Mouse (Mus musculus): Measurements from ENCODE around the gene Dync1h1.
"Not testable (repeated sequence)": the region's sequence is repeated elsewhere in the genome, so short reads cannot be mapped to it uniquely, and the experiment has no call there.

Gene Dync1h1

GRCm38 (mm10) chr12:110696173-110696974 is 95.1 kb downstream of the Dync1h1 start:
- DNase-seq (ENCODE audit: low spot score), result peak; percentile 95

DNA sequence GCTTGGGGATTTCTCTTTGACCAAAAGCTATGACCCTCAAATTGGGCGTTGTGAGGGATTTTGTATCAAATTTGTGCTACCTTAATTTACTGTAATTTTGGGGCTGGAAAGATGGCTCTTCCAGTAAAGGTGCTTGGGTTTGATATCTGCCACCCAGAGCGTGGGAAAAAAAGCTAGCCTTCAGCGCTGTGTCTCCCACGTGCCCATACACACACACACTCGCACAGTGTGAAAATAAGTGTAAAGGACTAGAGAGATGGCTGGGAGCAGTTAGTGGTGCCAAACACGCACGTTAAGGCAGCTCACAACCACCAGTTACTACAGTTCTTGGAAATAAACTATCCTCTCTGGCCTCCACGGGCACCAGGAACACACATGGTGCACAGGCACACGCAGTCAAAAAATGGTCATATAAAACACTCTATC is 95.7 kb downstream of the Dync1h1 start:
- DNase-seq (ENCODE audit: low spot score), result no peak

DNA sequence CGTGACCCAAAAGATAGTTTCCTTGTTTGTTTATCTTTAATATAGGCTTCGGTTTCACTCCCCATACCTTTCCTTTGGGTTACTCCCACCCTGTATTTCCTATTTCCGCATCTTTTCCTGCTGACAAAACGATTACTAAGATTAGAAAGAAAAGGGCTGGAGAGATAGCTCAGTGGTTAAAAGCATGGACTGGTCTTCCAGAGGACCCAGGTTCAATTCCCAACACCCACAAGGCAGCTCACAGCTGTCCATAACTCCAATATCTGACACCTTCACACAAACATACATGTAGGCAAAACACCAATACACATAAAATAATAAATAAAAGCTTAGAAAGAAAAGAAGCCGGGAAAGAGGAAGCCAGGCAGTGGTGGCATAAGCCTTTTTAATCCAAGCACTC is 96.2 kb downstream of the Dync1h1 start:
- DNase-seq (ENCODE audit: low spot score), result no peak

DNA sequence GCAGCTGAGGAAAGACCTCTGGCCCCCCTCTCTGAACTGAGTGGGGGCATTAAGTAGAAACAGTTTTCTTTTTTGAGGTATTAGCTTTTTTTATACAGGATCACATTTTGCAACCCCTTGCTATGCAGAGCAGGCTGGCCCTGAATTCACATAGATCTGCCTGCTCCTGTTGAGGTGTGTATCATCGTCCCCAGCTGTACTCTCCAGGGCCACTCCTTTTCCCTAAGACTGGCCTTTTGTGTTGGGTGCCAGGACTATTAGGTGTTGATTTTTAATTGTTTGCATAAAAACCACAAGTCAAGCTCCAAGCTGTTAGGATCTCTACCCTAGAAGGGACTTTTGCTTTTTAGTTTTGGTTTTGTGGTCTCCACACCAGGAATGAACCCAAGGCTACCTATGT is 96.8 kb downstream of the Dync1h1 start:
- no peak for DNase-seq (ENCODE audit: low spot score)

DNA sequence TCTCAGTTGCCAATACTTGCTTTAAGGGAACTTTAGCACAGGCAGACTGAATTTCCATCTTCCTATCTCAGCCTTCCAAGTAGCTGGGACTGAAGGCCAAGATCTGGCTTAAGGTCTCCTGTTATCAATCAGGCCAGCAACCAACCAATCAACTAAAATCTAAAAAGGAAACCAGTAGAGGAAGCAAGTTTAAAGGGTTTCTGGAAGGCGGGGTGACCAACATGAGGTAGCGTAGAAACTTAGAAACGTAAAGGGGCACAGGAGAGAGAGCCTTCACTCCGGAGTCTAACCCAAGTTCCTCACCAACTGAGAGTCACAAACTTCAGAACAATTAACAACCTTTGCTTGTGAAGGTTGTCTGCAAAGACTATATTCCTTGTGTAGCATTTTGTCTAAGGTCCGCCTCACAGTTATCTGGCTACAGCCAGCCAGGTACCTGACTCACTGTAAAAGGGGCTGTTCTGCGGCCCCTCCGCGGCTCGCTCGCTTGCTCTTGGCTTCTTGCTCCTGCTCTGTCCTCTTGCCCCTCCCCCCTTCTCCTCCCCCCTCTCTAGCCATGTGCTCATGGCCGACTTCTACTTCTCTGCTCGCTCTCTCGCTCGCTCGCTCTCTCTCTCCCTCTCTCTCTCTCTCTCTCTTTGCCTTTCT is 97.4 kb downstream of the Dync1h1 start:
- no peak for DNase-seq (ENCODE audit: low spot score)

GRCm38 (mm10) chr12:110699171-110699547 is 97.9 kb downstream of the Dync1h1 start:
- DNase-seq (ENCODE audit: low spot score), result no peak

- no peak for DNase-seq (ENCODE audit: low spot score)
These were observed 99.5 kb downstream of the Dync1h1 start for GRCm38 (mm10) chr12:110700730-110701129.

GRCm38 (mm10) chr12:110701363-110701762 is 100.1 kb downstream of the Dync1h1 start:
- not testable (repeated sequence) for DNase-seq (ENCODE audit: low spot score)

DNA sequence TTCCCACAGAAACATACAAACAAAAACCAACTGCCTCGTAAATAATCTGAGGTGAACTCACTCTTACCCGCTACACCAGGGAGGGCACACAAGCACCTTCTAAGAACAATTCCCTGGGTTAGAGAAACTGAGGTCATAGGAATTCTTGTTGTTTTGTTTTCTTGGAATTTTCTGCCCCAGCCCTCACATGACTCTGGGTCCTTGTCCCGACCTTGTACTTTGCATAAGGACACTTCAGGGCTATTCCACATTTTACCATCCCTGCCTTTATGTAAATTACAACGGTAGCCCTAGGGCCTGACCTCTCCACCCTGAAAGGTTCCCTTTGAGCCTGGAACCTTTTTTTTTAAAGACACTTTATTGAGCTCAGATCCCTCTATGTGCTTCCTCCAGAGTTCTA is 101.3 kb downstream of the Dync1h1 start, which contains the start of gene Hsp90aa1:
TSS of gene Hsp90aa1 (minus strand) at position 173 of the 400 bp plus-strand sequence.
- DNase-seq (ENCODE audit: low spot score), result no peak

GRCm38 (mm10) chr12:110703008-110703471 is 101.8 kb downstream of the Dync1h1 start:
- peak; percentile 62 for DNase-seq (ENCODE audit: low spot score)

DNA sequence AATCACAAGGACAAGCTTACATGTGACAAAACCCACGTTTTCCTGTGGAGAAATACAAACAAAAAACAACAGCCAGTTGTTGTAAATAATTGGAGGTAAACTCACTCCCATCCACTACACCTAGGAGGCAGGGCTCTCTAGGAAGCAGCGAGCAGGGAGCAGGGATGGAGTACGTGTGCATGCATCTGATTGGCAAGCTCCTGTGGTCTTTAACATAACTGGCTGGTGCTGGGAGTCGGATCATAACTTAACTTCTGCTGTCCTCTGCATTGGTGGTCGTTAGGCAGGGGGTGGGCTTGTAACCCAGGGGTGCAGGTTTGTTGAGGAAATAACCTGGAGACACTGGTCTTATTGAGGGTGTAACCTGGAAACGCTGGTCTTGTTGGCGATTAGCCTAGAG is 102.4 kb downstream of the Dync1h1 start:
- no peak for DNase-seq (ENCODE audit: low spot score)

GRCm38 (mm10) chr12:110705419-110705818 is 104.2 kb downstream of the Dync1h1 start:
- not testable (repeated sequence) for DNase-seq (ENCODE audit: low spot score)

DNA sequence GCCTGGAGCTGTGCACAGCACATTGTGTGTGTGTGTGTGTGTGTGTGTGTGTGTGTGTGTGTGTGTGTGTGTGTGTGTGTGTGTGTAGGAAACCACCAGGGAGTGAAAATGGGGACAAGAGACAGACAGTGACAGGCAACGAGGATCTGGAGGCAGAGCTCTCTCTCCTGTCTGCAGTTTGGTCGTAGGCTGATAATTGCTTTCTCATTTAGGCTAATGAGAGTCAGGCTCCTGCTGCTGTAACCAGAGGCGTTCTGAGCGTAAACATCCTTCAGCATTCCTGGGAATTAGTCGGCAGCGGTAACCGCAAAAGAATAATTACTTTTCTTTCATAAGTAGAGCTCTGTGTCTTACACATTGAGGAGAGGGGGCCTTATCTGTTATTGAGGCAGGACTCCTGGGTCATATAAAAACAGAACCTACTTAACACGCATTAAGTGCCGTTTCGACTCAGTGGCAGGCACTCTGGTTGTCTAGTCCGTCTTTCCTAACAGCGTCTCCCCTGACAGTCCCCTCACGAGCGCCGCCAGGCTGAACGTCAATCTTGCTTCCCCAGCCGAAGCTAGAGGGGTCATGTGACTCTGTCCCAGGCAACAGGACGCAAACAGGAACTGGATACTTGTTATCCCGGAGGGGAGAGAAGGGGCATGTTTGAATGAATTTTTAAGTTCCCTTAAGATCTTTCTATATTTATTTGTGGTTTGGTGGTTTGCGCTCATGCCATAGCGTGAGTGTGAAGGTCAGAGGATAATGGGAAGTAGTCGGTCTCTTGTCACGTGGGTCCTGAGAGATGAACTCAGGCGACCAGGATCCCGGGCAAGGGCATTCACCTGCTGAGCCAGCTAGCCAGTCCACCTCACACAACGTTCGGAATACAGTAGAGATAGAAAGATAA is 105.3 kb downstream of the Dync1h1 start:
- DNase-seq (ENCODE audit: low spot score), result no peak

DNA sequence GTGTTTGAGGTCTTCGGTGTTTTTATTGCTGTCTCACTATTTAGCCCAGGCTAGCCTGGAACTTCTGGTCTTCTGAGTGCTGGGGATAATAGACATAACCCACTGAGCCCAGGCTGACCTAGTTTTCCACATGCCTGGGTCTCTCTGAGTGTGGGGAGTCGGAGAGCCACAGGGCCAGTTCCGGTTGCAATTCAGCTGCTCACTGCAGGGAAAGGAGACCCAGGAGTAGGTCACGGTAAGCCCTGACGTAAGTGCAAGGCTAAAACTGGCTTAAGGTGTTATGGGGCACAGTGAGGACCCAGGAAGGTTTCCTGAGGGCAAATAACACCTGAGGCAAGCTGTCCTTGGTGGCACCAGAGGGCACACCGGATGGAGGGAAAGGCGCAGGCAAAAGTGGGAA is 106.2 kb downstream of the Dync1h1 start:
- no peak for DNase-seq (ENCODE audit: low spot score)

GRCm38 (mm10) chr12:110711270-110711669 is 110.0 kb downstream of the Dync1h1 start:
- no peak for DNase-seq (ENCODE audit: low spot score)

DNA sequence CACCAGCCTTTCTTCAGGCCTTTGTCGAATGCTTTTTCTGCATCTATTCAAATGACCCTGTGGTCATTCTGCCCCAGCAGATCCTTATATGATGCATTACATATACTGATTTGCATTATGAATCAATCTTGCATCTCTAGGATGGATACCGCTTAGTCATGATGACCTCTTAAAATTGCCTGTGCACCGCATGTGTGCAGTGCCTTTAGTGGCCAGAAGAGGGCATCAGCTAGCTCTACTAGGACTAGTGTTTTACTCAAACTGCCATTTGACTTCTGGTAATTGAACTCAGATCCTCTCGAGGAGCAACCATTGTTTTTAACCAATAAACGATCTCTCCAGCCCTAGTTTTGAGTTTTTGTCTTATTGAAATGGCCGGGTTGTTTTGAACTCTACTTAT is 112.5 kb downstream of the Dync1h1 start:
- no peak for DNase-seq (ENCODE audit: low spot score)

GRCm38 (mm10) chr12:110714215-110714614 is 113.0 kb downstream of the Dync1h1 start:
- DNase-seq (ENCODE audit: low spot score), result no peak

- no peak for DNase-seq (ENCODE audit: low spot score)
These were observed 114.8 kb downstream of the Dync1h1 start for GRCm38 (mm10) chr12:110716004-110716403.
